Mouse (Mus musculus) limb, embryonic 15.5 days (tissue): ENCODE measurements around the gene Ttll13. TPM values are rescaled to one million over a fixed set of nuclear protein-coding genes. Genes with fewer than 3 reads are reported as not detected.

Experiments
- ATAC-seq: fragments of 200-750 bp; cut with Nextera tagmentation; 2 replicates; pipeline ENCODE4 v1.8.0; 2017; ENCODE audit warnings: low read depth, moderate TSS enrichment; ENCODE audit not compliant: insufficient number of reproducible peaks, low FRiP score, low TSS enrichment
- H3K27ac ChIP-seq: fragments of 300-500 bp; sonication (generic); 2 replicates; pipeline ENCODE4 v1.5.1; 2015; ENCODE audit warnings: moderate library complexity, mild to moderate bottlenecking, inconsistent platforms
- H3K27me3 ChIP-seq: fragments of 300-500 bp; sonication (generic); 2 replicates; pipeline ENCODE4 v1.6.1; 2015; ENCODE audit warnings: inconsistent platforms
- H3K36me3 ChIP-seq: fragments of 300-500 bp; sonication (generic); 2 replicates; pipeline ENCODE4 v1.6.1; 2015; ENCODE audit warnings: inconsistent platforms
- H3K4me1 ChIP-seq: fragments of 300-500 bp; sonication (generic); 2 replicates; pipeline ENCODE4 v1.6.1; 2015; ENCODE audit warnings: inconsistent platforms
- H3K4me2 ChIP-seq: fragments of 300-500 bp; sonication (generic); 2 replicates; pipeline ENCODE4 v1.6.1; 2015; ENCODE audit warnings: mild to moderate bottlenecking, inconsistent platforms
- H3K4me3 ChIP-seq: fragments of 300-500 bp; sonication (generic); 2 replicates; pipeline ENCODE4 v1.5.1; 2015; ENCODE audit warnings: mild to moderate bottlenecking, inconsistent platforms
- H3K9ac ChIP-seq: fragments of 300-500 bp; sonication (generic); 2 replicates; pipeline ENCODE4 v1.6.1; 2015; ENCODE audit warnings: inconsistent platforms
- H3K9me3 ChIP-seq: fragments of 300-500 bp; sonication (generic); 2 replicates; pipeline ENCODE4 v1.6.1; 2016; ENCODE audit warnings: inconsistent platforms
- WGBS: fragments of 180-500 bp; shearing (Covaris S2); methylation state at CpG from one replicate; pipeline ENCODE4 v1.1.7; 2015; 5-methylcytosine and 5-hydroxymethylcytosine counted together
- polyA plus RNA-seq: library from polyadenylated mRNA; unstranded; fragments of >200 nt; fragmentation: Nextera tagmentation; extraction: Ambion mirVana; gene quantifications from 2 replicates; pipeline ENCODE4 v1.2.1, GENCODE M21; 2015

Gene Ttll13
- polyA plus RNA-seq, 1 experiment from 2014 or later: 1.1 TPM

DNA sequence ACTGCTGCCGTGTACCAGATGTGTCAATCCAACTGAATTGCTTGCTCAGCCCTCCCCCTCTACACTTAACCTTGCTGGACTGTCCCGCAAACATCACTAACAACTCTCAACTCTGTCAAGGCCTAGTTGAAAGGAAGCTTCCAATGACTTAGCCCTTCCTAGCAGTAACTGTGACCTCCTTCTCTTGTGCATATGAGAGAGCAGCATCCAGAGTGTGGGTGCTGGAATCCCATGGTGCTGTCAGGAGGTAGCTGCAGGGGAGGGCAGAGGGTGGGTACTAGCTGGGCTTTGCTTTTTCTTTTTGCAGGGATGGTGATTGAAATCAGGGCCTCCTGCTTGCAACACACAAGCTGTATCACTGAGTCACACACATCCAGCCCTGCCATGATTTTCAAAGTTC is 27.3 kb downstream of the Ttll13 start:
- Histone ChIP-seq H3K9me3 (0 out of 2 replicates have a peak, but pooled peaks cover 4% of the 10 kb centered on the region), H3K27ac (no peak overlapping the region), H3K27me3 (no peaks in the 10 kb centered on the region), H3K9ac (no peak overlapping the region), H3K4me2 (no peak overlapping the region), H3K4me3 (no peak overlapping the region), H3K36me3 (peaks cover 60% of the 10 kb centered on the region), H3K4me1 (peaks cover 14% of the 10 kb centered on the region)
- no peak for ATAC-seq
- 94% methylated on average over 2 of the region's 2 CpGs for WGBS

DNA sequence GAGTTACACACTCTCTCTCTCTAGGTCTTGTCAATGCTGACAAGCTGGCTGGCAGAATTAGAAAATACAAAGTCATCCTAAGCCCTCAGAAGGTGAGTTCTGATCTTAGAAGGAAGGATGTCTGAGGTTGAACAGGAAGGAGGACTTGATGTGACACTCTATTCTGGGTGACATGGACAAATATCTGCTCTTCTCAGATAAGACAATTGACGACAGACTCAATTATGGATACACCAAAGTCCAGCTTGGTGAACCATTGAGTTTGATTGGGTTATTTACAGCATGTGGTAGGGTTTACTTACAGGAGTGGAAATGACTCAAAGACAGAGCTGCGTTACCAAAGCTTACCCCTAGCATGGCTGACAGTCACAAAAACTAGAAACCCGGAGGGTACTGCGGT is 30.2 kb downstream of the Ttll13 start:
- no peak overlapping the region for H3K4me3 ChIP-seq
- H3K27me3 ChIP-seq: no peaks in the 10 kb centered on the region
- 0 out of 2 replicates have a peak, but pooled peaks cover 4% of the 10 kb centered on the region for H3K9me3 ChIP-seq
- no peak for ATAC-seq
- H3K36me3 ChIP-seq: peaks cover 73% of the 10 kb centered on the region
- no peak overlapping the region for H3K4me2 ChIP-seq
- no peaks in the 10 kb centered on the region for H3K4me1 ChIP-seq
- 97% methylated on average over 4 of the region's 4 CpGs for WGBS
- no peak overlapping the region for H3K27ac ChIP-seq
- no peak overlapping the region for H3K9ac ChIP-seq

DNA sequence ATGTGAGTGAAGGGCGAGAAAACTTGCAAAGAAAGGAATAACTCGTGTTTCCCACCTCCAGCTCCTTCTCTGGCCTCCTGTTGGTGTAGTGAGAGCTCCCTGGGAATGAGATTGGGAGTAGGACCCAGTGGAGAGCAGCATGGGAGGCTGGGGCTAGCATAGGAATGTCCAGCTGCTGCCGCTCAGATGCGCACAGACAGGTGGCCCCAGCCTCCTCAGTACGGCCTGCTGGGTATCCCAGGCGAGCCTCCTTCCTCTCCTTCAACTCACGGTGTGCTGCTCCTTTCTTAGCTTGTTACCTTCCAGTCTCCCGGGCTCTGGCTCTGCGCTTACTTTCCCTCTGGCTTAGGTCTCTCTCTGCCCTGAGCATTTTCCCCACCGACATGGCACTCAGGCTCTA is 33.9 kb downstream of the Ttll13 start:
- Histone ChIP-seq H3K27ac (no peak overlapping the region), H3K4me2 (no peak overlapping the region), H3K9me3 (no peaks in the 10 kb centered on the region), H3K27me3 (no peaks in the 10 kb centered on the region), H3K4me1 (no peaks in the 10 kb centered on the region), H3K36me3 (peaks cover 75% of the 10 kb centered on the region), H3K4me3 (no peak overlapping the region), H3K9ac (no peak overlapping the region)
- ATAC-seq: no peak
- WGBS: 79% methylated on average over 10 of the region's 10 CpGs

- Histone ChIP-seq H3K36me3 (peaks cover 78% of the 10 kb centered on the region), H3K27me3 (no peaks in the 10 kb centered on the region), H3K9ac (no peak overlapping the region), H3K27ac (no peak overlapping the region), H3K4me2 (no peak overlapping the region), H3K4me1 (no peaks in the 10 kb centered on the region), H3K4me3 (no peak overlapping the region), H3K9me3 (no peaks in the 10 kb centered on the region)
- ATAC-seq: no peak
- 86% methylated on average over 2 of the region's 2 CpGs for WGBS
Measured at GRCm38 (mm10) chr7:80280998-80281397, 34.8 kb downstream of the Ttll13 start.

- Histone ChIP-seq H3K9me3 (no peaks in the 10 kb centered on the region), H3K4me2 (no peak overlapping the region), H3K36me3 (peaks cover 78% of the 10 kb centered on the region), H3K27me3 (no peaks in the 10 kb centered on the region), H3K9ac (no peak overlapping the region), H3K27ac (no peak overlapping the region), H3K4me3 (no peak overlapping the region), H3K4me1 (no peaks in the 10 kb centered on the region)
- WGBS: 86% methylated on average over 3 of the region's 3 CpGs
- ATAC-seq: no peak
Measured at GRCm38 (mm10) chr7:80281646-80282045, 35.5 kb downstream of the Ttll13 start.

DNA sequence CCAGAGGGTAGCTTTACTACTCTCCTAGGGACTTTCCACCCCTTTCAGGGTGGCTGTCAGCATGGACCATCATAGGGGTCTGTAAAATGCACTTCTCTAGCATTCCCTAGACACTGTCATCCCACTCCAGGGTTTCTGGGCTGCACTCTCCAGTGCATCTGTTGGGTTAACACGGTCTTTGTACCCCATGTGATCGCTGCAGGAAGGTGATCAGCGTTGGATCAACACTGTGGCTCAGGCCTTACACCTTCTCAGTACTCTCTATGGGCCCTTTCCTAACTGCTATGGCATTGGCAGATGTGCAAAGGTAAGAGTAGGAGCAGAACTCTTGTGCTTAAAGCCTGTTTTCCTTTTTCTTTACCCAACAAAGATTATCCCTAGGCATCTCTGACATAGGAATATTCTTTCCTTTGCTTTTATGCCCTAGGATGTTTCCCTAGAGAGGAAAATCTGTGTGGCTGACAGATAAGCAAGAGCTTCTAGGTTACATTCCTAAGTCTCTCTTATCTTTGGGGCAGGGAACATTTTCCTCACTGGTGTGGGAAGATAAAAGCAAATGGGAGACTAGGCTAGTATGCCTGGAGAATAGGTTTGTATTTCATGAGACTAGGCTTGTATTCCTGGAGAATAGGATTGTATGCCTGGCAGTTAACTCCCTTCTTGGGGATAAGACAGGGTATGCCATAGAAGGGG is 37.2 kb downstream of the Ttll13 start:
- H3K9me3 ChIP-seq: no peaks in the 10 kb centered on the region
- no peaks in the 10 kb centered on the region for H3K4me1 ChIP-seq
- peaks cover 78% of the 10 kb centered on the region for H3K36me3 ChIP-seq
- H3K27me3 ChIP-seq: no peaks in the 10 kb centered on the region
- no peak overlapping the region for H3K9ac ChIP-seq
- 86% methylated on average over 3 of the region's 3 CpGs for WGBS
- no peak overlapping the region for H3K4me3 ChIP-seq
- H3K4me2 ChIP-seq: no peak overlapping the region
- ATAC-seq: no peak
- no peak overlapping the region for H3K27ac ChIP-seq

- H3K27me3 ChIP-seq: no peaks in the 10 kb centered on the region
- H3K4me3 ChIP-seq: no peak overlapping the region
- no peaks in the 10 kb centered on the region for H3K4me1 ChIP-seq
- WGBS: 85% methylated on average over 5 of the region's 5 CpGs
- ATAC-seq: no peak
- peaks cover 75% of the 10 kb centered on the region for H3K36me3 ChIP-seq
- no peak overlapping the region for H3K27ac ChIP-seq
- H3K9ac ChIP-seq: no peak overlapping the region
- H3K9me3 ChIP-seq: no peaks in the 10 kb centered on the region
- H3K4me2 ChIP-seq: no peak overlapping the region
Measured at GRCm38 (mm10) chr7:80284391-80284790, 38.2 kb downstream of the Ttll13 start.

DNA sequence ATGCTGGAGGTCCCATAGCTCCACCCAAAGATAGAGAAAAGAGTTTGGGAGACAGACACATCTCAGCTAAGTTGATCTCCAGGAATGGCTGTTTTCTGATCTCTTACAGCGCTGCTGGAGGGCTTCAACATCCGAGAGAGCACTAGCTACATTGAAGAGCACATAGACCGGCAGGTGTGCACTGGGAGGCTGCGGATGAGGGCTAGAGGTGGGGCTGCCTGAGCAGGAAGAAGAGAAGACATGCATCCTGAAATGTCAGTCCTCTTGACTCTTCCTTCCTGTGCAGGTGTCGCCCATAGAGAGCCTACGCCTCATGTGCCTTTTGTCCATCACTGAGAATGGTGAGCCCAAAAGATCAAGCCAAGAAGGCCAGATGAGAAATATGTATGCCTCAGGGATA is 39.5 kb downstream of the Ttll13 start:
- Histone ChIP-seq H3K4me1 (no peaks in the 10 kb centered on the region), H3K4me3 (no peak overlapping the region), H3K27ac (no peak overlapping the region), H3K9ac (no peak overlapping the region), H3K4me2 (no peak overlapping the region), H3K9me3 (no peaks in the 10 kb centered on the region), H3K27me3 (no peaks in the 10 kb centered on the region), H3K36me3 (peaks cover 75% of the 10 kb centered on the region)
- 91% methylated on average over 6 of the region's 6 CpGs for WGBS
- no peak for ATAC-seq

DNA sequence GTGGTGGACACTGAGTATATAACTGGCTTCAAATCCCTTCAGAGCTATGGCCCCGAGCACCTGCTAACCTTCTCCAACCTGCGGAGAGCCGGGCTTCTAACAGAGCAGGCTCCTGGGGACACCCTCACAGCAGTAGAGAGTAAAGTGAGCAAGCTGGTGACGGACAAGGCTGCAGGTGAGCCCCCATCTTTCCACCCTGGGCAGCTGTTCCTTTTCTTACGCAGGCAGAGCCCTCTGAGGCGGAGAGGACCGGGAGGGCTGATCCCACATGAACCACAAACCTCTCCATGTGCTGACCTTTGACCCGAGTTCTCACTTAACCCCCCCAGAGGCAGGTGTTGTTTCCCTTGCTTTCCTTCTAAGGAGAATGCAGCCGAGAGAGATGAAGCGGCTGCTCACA is 41.6 kb downstream of the Ttll13 start:
- no peak overlapping the region for H3K9ac ChIP-seq
- peaks cover 67% of the 10 kb centered on the region for H3K36me3 ChIP-seq
- WGBS: 80% methylated on average over 10 of the region's 10 CpGs
- ATAC-seq: no peak
- no peaks in the 10 kb centered on the region for H3K9me3 ChIP-seq
- H3K4me1 ChIP-seq: no peaks in the 10 kb centered on the region
- H3K27me3 ChIP-seq: no peaks in the 10 kb centered on the region
- H3K4me3 ChIP-seq: no peak overlapping the region
- H3K27ac ChIP-seq: no peak overlapping the region
- no peak overlapping the region for H3K4me2 ChIP-seq

- Histone ChIP-seq H3K27me3 (no peaks in the 10 kb centered on the region), H3K4me2 (peak within 1 kb of the TSS; percentile 75), H3K27ac (peak within 1 kb of the TSS; percentile 83), H3K36me3 (peaks cover 10% of the 10 kb centered on the region), H3K9ac (peak within 1 kb of the TSS; percentile 39), H3K9me3 (no peaks in the 10 kb centered on the region), H3K4me1 (peaks cover 11% of the 10 kb centered on the region; the same call in 1 of the 2 replicates), H3K4me3 (peak within 1 kb of the TSS; percentile 74)
- peak; percentile 98 for ATAC-seq
- under 1% methylated on average over 52 of the region's 52 CpGs for WGBS
Measured at GRCm38 (mm10) chr7:80294062-80294763, 48.0 kb downstream of the Ttll13 start, which contains the start of gene Prc1. TSS of gene Prc1 (plus strand) at chr7:80294450.

DNA sequence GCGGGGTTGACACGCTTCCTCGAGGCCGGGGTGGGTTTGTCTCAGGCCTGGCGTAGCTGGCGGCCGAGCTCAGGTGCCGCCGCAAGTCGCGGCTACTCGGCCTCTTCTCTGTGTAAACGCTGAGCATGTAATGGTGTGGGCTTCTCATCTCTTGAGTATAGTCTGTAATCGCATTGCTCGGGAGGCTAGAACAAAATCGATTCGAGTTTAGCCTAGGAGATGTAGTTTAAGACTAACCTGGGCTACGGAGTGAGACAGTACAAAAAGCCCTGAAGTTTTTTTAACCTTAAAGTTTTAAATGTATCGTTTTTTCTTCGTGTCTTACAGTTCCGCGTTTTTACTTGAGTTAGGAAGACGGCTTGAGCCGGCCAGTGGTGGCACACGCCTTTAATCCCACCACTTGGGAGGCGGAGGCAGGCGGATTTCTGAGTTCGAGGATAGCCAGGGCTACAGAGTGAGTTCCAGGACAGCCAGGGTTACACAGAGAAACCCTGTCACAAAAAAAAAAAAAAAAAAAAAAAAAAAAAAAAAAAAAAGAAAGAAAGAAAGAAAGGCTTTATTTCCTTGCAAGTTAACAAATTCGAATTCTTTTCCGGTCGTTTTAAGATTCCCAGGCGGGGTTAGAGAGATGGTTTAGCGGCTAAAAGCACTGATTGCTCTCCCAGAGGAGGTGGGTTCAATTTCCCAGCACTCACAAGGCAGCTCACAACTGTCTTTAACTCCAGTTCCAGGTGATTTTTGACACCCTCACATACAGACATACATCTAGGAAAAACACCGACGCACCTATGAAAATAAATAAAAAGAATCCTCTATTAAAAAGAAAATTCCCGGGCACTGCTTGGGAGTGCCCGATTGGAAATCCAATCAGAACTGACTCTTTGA is 48.8 kb downstream of the Ttll13 start:
- peak; percentile 28; the same call in 1 of the 2 replicates for ATAC-seq
- H3K4me1 ChIP-seq: peaks cover 11% of the 10 kb centered on the region; the same call in 1 of the 2 replicates
- WGBS: 8% methylated on average over 37 of the region's 37 CpGs
- peak overlapping the region; percentile 74 for H3K4me3 ChIP-seq
- H3K27ac ChIP-seq: peak overlapping the region; percentile 82
- H3K36me3 ChIP-seq: peaks cover 11% of the 10 kb centered on the region
- no peaks in the 10 kb centered on the region for H3K9me3 ChIP-seq
- H3K27me3 ChIP-seq: no peaks in the 10 kb centered on the region
- peak overlapping the region; percentile 75 for H3K4me2 ChIP-seq
- H3K9ac ChIP-seq: peak overlapping the region; percentile 39
